Mouse (Mus musculus): ENCODE results near the gene Rad23b. TPM values are rescaled to one million over a fixed set of nuclear protein-coding genes. Genes with fewer than 3 reads are reported as not detected.
"Not testable (repeated sequence)": the region's sequence is repeated elsewhere in the genome, so short reads cannot be mapped to it uniquely, and the experiment has no call there.

The Rad23b gene
- total and polyA plus RNA-seq, 2 experiments = 99.7 to 250 TPM

- Histone ChIP-seq H3K27me3 (ENCODE audit: control insufficient read depth, insufficient read depth, low read length) (no peaks in the 10 kb centered on the region), H3K4me1 (ENCODE audit: control insufficient read depth, insufficient read depth, low read length) (no peaks in the 10 kb centered on the region; the same call in 1 of the 2 replicates), H3K9ac (ENCODE audit: low read depth, low read length) (no peak overlapping the region), H3K36me3 (ENCODE audit: control insufficient read depth, insufficient read depth, low read length) (no peaks in the 10 kb centered on the region), H3K27ac (replicated peaks; ENCODE audit: insufficient read depth, low read depth, low read length) (no peak overlapping the region), H3K4me3 (ENCODE audit: insufficient read depth, low read depth, low read length) (no peak overlapping the region), H3K79me2 (ENCODE audit: control insufficient read depth, insufficient read depth, low read length) (no peaks in the 10 kb centered on the region)
- 67% methylated on average over 4 of the region's 4 CpGs for WGBS
- TF ChIP-seq CTCF (IDR thresholded peaks at IDR 0.05; ENCODE audit: low read depth, low read length) (no peak), POLR2A (IDR thresholded peaks at IDR 0.05; ENCODE audit: extremely low read depth, insufficient read depth, low read length) (no peak)
- no peak for DNase-seq (ENCODE audit: extremely low read depth, low read depth, low spot score)
Observed at GRCm38 (mm10) chr4:55327508-55327907, 22.3 kb upstream of the Rad23b start.

GRCm38 (mm10) chr4:55328471-55328870 lies 21.4 kb upstream of the Rad23b start:
- Histone ChIP-seq H3K36me3 (ENCODE audit: control insufficient read depth, insufficient read depth, low read length) (no peaks in the 10 kb centered on the region), H3K27me3 (ENCODE audit: control insufficient read depth, insufficient read depth, low read length) (no peaks in the 10 kb centered on the region), H3K4me1 (ENCODE audit: control insufficient read depth, insufficient read depth, low read length) (no peaks in the 10 kb centered on the region; the same call in 1 of the 2 replicates), H3K4me3 (ENCODE audit: insufficient read depth, low read depth, low read length) (no peak overlapping the region), H3K27ac (replicated peaks; ENCODE audit: insufficient read depth, low read depth, low read length) (no peak overlapping the region), H3K9ac (ENCODE audit: low read depth, low read length) (no peak overlapping the region), H3K79me2 (ENCODE audit: control insufficient read depth, insufficient read depth, low read length) (no peaks in the 10 kb centered on the region)
- no peak for DNase-seq (ENCODE audit: extremely low read depth, low read depth, low spot score)
- no peak for TF ChIP-seq CTCF (IDR thresholded peaks at IDR 0.05; ENCODE audit: low read depth, low read length)
- no peak for TF ChIP-seq POLR2A (IDR thresholded peaks at IDR 0.05; ENCODE audit: extremely low read depth, insufficient read depth, low read length)
- WGBS = 97% methylated on average over 11 of the region's 11 CpGs

- not testable (repeated sequence) for H3K27me3 ChIP-seq (ENCODE audit: control insufficient read depth, insufficient read depth, low read length); H3K27ac ChIP-seq (replicated peaks; ENCODE audit: insufficient read depth, low read depth, low read length); H3K4me3 ChIP-seq (ENCODE audit: insufficient read depth, low read depth, low read length); H3K9ac ChIP-seq (ENCODE audit: low read depth, low read length); H3K36me3 ChIP-seq (ENCODE audit: control insufficient read depth, insufficient read depth, low read length); DNase-seq (ENCODE audit: extremely low read depth, low read depth, low spot score); H3K79me2 ChIP-seq (ENCODE audit: control insufficient read depth, insufficient read depth, low read length); H3K4me1 ChIP-seq (ENCODE audit: control insufficient read depth, insufficient read depth, low read length)
- WGBS = 95% methylated on average over 7 of the region's 7 CpGs
Observed at GRCm38 (mm10) chr4:55328928-55329327, 20.9 kb upstream of the Rad23b start.

GRCm38 (mm10) chr4:55329621-55330346 lies 20.1 kb upstream of the Rad23b start:
- Histone ChIP-seq H3K4me3 (ENCODE audit: insufficient read depth, low read depth, low read length) (no peak overlapping the region), H3K27me3 (ENCODE audit: control insufficient read depth, insufficient read depth, low read length) (no peaks in the 10 kb centered on the region), H3K79me2 (ENCODE audit: control insufficient read depth, insufficient read depth, low read length) (no peaks in the 10 kb centered on the region), H3K27ac (replicated peaks; ENCODE audit: insufficient read depth, low read depth, low read length) (no peak overlapping the region), H3K9ac (ENCODE audit: low read depth, low read length) (no peak overlapping the region), H3K36me3 (ENCODE audit: control insufficient read depth, insufficient read depth, low read length) (no peaks in the 10 kb centered on the region), H3K4me1 (ENCODE audit: control insufficient read depth, insufficient read depth, low read length) (no peaks in the 10 kb centered on the region; the same call in 1 of the 2 replicates)
- no peak for DNase-seq (ENCODE audit: extremely low read depth, low read depth, low spot score)
- 88% methylated on average over 8 of the region's 8 CpGs for WGBS
- TF ChIP-seq CTCF (IDR thresholded peaks at IDR 0.05; ENCODE audit: low read depth, low read length) (no peak), POLR2A (IDR thresholded peaks at IDR 0.05; ENCODE audit: extremely low read depth, insufficient read depth, low read length) (no peak)

- TF ChIP-seq POLR2A (IDR thresholded peaks at IDR 0.05; ENCODE audit: extremely low read depth, insufficient read depth, low read length) (no peak), CTCF (IDR thresholded peaks at IDR 0.05; ENCODE audit: low read depth, low read length) (no peak)
- H3K4me1 ChIP-seq (ENCODE audit: control insufficient read depth, insufficient read depth, low read length) = peaks cover 4% of the 10 kb centered on the region; the same call in 1 of the 2 replicates
- no peak overlapping the region for H3K27ac ChIP-seq (replicated peaks; ENCODE audit: insufficient read depth, low read depth, low read length)
- H3K79me2 ChIP-seq (ENCODE audit: control insufficient read depth, insufficient read depth, low read length) = no peaks in the 10 kb centered on the region
- 68% methylated on average over 5 of the region's 5 CpGs for WGBS
- no peak overlapping the region for H3K4me3 ChIP-seq (ENCODE audit: insufficient read depth, low read depth, low read length)
- H3K9ac ChIP-seq (ENCODE audit: low read depth, low read length) = no peak overlapping the region
- no peak for DNase-seq (ENCODE audit: extremely low read depth, low read depth, low spot score)
- no peaks in the 10 kb centered on the region for H3K27me3 ChIP-seq (ENCODE audit: control insufficient read depth, insufficient read depth, low read length)
- no peaks in the 10 kb centered on the region for H3K36me3 ChIP-seq (ENCODE audit: control insufficient read depth, insufficient read depth, low read length)
Observed at GRCm38 (mm10) chr4:55335030-55335770, 14.6 kb upstream of the Rad23b start.

GRCm38 (mm10) chr4:55338905-55339304 lies 10.9 kb upstream of the Rad23b start:
- WGBS = 3% methylated on average over 1 of the region's 1 CpGs
- Histone ChIP-seq H3K4me3 (ENCODE audit: insufficient read depth, low read depth, low read length) (no peak overlapping the region), H3K27me3 (ENCODE audit: control insufficient read depth, insufficient read depth, low read length) (no peaks in the 10 kb centered on the region), H3K9ac (ENCODE audit: low read depth, low read length) (no peak overlapping the region), H3K27ac (replicated peaks; ENCODE audit: insufficient read depth, low read depth, low read length) (peak overlapping the region; percentile 67; the same call in 1 of the 2 replicates), H3K36me3 (ENCODE audit: control insufficient read depth, insufficient read depth, low read length) (no peaks in the 10 kb centered on the region), H3K79me2 (ENCODE audit: control insufficient read depth, insufficient read depth, low read length) (no peaks in the 10 kb centered on the region), H3K4me1 (ENCODE audit: control insufficient read depth, insufficient read depth, low read length) (peaks cover 4% of the 10 kb centered on the region; the same call in 1 of the 2 replicates)
- peak; percentile 62 for DNase-seq (ENCODE audit: extremely low read depth, low read depth, low spot score)
- TF ChIP-seq CTCF (IDR thresholded peaks at IDR 0.05; ENCODE audit: low read depth, low read length) = no peak
- TF ChIP-seq POLR2A (IDR thresholded peaks at IDR 0.05; ENCODE audit: extremely low read depth, insufficient read depth, low read length) = no peak

Data from liver, adult 2 months (tissue).